ENCODE assay signal across 24 mouse cellular contexts in the genomic region with DNA sequence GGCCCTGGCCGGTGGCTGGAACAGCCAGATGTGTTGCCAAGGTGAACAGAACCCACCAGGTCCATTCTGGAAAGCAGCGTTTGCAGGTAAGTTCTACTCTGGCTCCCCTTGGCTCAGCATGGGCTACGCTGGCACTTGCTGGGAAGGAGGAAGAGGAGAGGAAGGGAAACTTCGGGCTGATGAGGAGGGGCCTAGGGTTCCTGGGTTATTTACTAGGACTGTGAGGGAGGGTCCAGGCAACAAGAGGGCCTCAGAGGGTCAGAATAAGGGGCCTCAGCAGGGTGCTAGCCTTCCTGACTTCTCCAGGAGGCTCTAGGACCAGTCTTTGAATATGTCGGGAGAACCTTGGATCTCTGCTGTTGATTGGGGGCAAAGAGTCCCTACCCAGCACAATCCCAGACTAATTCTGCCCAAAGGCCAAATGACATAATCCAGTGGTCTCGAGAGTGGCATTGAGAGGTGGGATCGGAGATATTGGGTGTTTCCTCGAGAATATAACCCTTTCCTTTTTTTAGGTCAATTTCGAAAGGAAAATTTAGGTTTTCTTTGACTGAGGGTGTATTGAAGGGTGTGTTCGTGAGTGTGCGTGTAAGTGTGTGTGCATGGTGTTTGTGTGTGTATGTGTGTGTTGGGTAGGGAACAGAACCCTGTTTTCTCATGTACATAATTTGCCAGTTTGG. TPM values are rescaled to one million over a fixed set of nuclear protein-coding genes. Genes with fewer than 3 reads are reported as not detected.
DNase-seq lines count a peak whose midpoint lies in the region; ATAC-seq and TF ChIP-seq lines count a peak whose summit lies in the region.
"Had no signal": no experiment of that assay in that cellular context is flagged by ENCODE, and none has a peak within 500 bp of the region (broad histone marks: within the 10 kb centered on the region; RNA-seq: fewer than 3 reads in every experiment).

No protein-coding gene starts in this region.

- H3K27me3 ChIP-seq in kidney, embryonic 15.5 days, result peaks cover 100% of the 10 kb centered on the region
- H3K27me3 ChIP-seq in kidney, adult 2 months (replicated peaks; ENCODE audit: control insufficient read depth, insufficient read depth, low read length), result peaks cover 15% of the 10 kb centered on the region
- peaks cover 10% of the 10 kb centered on the region for H3K27me3 ChIP-seq in G1E (ENCODE audit: insufficient read depth, low read length)
- H3K27me3 ChIP-seq in embryonic facial prominence, embryonic 11.5 days (ENCODE audit: control insufficient read depth, insufficient read depth, low read length), result peaks cover 96% of the 10 kb centered on the region
- H3K27me3 ChIP-seq in neural tube, embryonic 14.5 days (ENCODE audit: control insufficient read depth, insufficient read depth, low read length), result peaks cover 70% of the 10 kb centered on the region
- H3K27me3 ChIP-seq: CH12.LX had no signal

- H3K36me3 ChIP-seq in kidney, embryonic 15.5 days, result no peaks in the 10 kb centered on the region
- H3K36me3 ChIP-seq in kidney, adult 2 months (ENCODE audit: control insufficient read depth, insufficient read depth, low read length), result no peaks in the 10 kb centered on the region
- peaks cover 28% of the 10 kb centered on the region for H3K36me3 ChIP-seq in G1E (replicated peaks)
- no peaks in the 10 kb centered on the region for H3K36me3 ChIP-seq in embryonic facial prominence, embryonic 11.5 days (replicated peaks; ENCODE audit: control insufficient read depth, insufficient read depth, low read depth, low read length)
- no peaks in the 10 kb centered on the region for H3K36me3 ChIP-seq in neural tube, embryonic 14.5 days (ENCODE audit: control insufficient read depth, insufficient read depth, low read length)
- H3K36me3 ChIP-seq: embryonic facial prominence, embryonic 15.5 days; forebrain, embryonic 15.5 days; heart, embryonic 10.5 days had no signal

- no peak for TF ChIP-seq POLR2A in kidney, adult 2 months (IDR thresholded peaks at IDR 0.05; ENCODE audit: low read depth, low read length)

- H3K4me3 ChIP-seq in kidney, embryonic 15.5 days (replicated peaks), result 0 out of 2 replicates have a peak overlapping the region, but pooled peaks have one; percentile 11
- H3K4me3 ChIP-seq in kidney, adult 2 months (ENCODE audit: insufficient read depth, low read depth, low read length), result no peak overlapping the region
- peak overlapping the region; percentile 76 for H3K4me3 ChIP-seq in G1E (ENCODE audit: low read depth, low read length)
- H3K4me3 ChIP-seq in embryonic facial prominence, embryonic 11.5 days (ENCODE audit: low read depth, low read length), result no peak overlapping the region
- peak overlapping the region; percentile 17; the same call in 1 of the 2 replicates for H3K4me3 ChIP-seq in neural tube, embryonic 14.5 days (ENCODE audit: low read depth, low read length)
- H3K4me3 ChIP-seq: erythroblast, embryonic 14.5 days had no signal

- H3K9me3 ChIP-seq in kidney, embryonic 15.5 days (replicated peaks), result no peaks in the 10 kb centered on the region
- H3K9me3 ChIP-seq in G1E (replicated peaks), result no peaks in the 10 kb centered on the region
- no peaks in the 10 kb centered on the region for H3K9me3 ChIP-seq in embryonic facial prominence, embryonic 11.5 days (replicated peaks; ENCODE audit: control insufficient read depth, low read length)
- no peaks in the 10 kb centered on the region for H3K9me3 ChIP-seq in neural tube, embryonic 14.5 days (ENCODE audit: control insufficient read depth, low read length)
- H3K9me3 ChIP-seq: embryonic facial prominence, embryonic 15.5 days; forebrain, embryonic 15.5 days; heart, embryonic 10.5 days had no signal

- WGBS in kidney, embryonic 15.5 days, result 5% methylated on average over 11 of the region's 11 CpGs
- WGBS in kidney, adult 2 months, result 14% methylated on average over 11 of the region's 11 CpGs
- 6% methylated on average over 11 of the region's 11 CpGs for WGBS in embryonic facial prominence, embryonic 11.5 days
- 8% methylated on average over 11 of the region's 11 CpGs for WGBS in neural tube, embryonic 14.5 days

- peaks cover 24% of the 10 kb centered on the region for H3K4me1 ChIP-seq in kidney, embryonic 15.5 days
- no peaks in the 10 kb centered on the region for H3K4me1 ChIP-seq in kidney, adult 2 months (ENCODE audit: control insufficient read depth, insufficient read depth, low read length)
- peaks cover 68% of the 10 kb centered on the region for H3K4me1 ChIP-seq in G1E (ENCODE audit: insufficient read depth, low read depth, low read length)
- no peaks in the 10 kb centered on the region for H3K4me1 ChIP-seq in embryonic facial prominence, embryonic 11.5 days (ENCODE audit: control insufficient read depth, insufficient read depth, low read length)
- no peaks in the 10 kb centered on the region for H3K4me1 ChIP-seq in neural tube, embryonic 14.5 days (ENCODE audit: control insufficient read depth, insufficient read depth, low read length)

- no peak overlapping the region for H3K9ac ChIP-seq in kidney, embryonic 15.5 days
- H3K9ac ChIP-seq in embryonic facial prominence, embryonic 11.5 days (replicated peaks; ENCODE audit: low read length), result no peak overlapping the region
- no peak overlapping the region for H3K9ac ChIP-seq in neural tube, embryonic 14.5 days (replicated peaks; ENCODE audit: low read depth, low read length)
- H3K9ac ChIP-seq: embryonic facial prominence, embryonic 15.5 days; hindbrain, embryonic 14.5 days had no signal

- no peak for DNase-seq in kidney, adult 2 months
- no peak for DNase-seq in G1E (ENCODE audit: low spot score)
- DNase-seq in embryonic facial prominence, embryonic 11.5 days (ENCODE audit: low spot score), result peak; percentile 1
- no peak for DNase-seq in left cerebral cortex, adult 8-10 months (ENCODE audit: low spot score in 2 of 2)
- DNase-seq: adrenal gland, postnatal 14 days; cerebellum, adult 11-12 months; cerebellum, adult 9-10 months; cerebellum, postnatal 36 days; gastrocnemius, postnatal 10 days; heart, adult 18-20 months; heart, postnatal 10 days; heart, postnatal 4 days had no signal

- TF ChIP-seq CTCF in kidney, adult 2 months (conservative IDR thresholded peaks at IDR 0.05; ENCODE audit: insufficient read depth, insufficient read length, low read depth, low read length), result no peak
- TF ChIP-seq CTCF in G1E (IDR thresholded peaks at IDR 0.05; ENCODE audit: low read depth, low read length), result no peak

- H3K4me2 ChIP-seq in kidney, embryonic 15.5 days, result no peak overlapping the region
- H3K4me2 ChIP-seq in embryonic facial prominence, embryonic 11.5 days (ENCODE audit: low read depth, low read length), result no peak overlapping the region
- H3K4me2 ChIP-seq in neural tube, embryonic 14.5 days (ENCODE audit: low read depth, low read length), result no peak overlapping the region
- H3K4me2 ChIP-seq: hindbrain, embryonic 14.5 days had no signal

- H3K27ac ChIP-seq in kidney, embryonic 15.5 days, result no peak overlapping the region
- H3K27ac ChIP-seq in kidney, adult 2 months (ENCODE audit: insufficient read depth, low read depth, low read length), result no peak overlapping the region
- no peak overlapping the region for H3K27ac ChIP-seq in embryonic facial prominence, embryonic 11.5 days (replicated peaks; ENCODE audit: low read depth, low read length)
- H3K27ac ChIP-seq in neural tube, embryonic 14.5 days (ENCODE audit: low read depth, low read length), result no peak overlapping the region
- H3K27ac ChIP-seq: embryonic facial prominence, embryonic 15.5 days; forebrain, embryonic 15.5 days; heart, embryonic 10.5 days; hindbrain, embryonic 14.5 days had no signal

- ATAC-seq in kidney, embryonic 15.5 days (replicated peaks; ENCODE audit: low FRiP score), result no peak
- no peak for ATAC-seq in G1E (ENCODE audit: extremely low read depth, insufficient number of reproducible peaks, low FRiP score, poor library complexity, severe bottlenecking)
- no peak for ATAC-seq in embryonic facial prominence, embryonic 11.5 days (replicated peaks; ENCODE audit: insufficient number of reproducible peaks, low FRiP score, low TSS enrichment, low read depth)
- no peak for ATAC-seq in neural tube, embryonic 14.5 days (ENCODE audit: low read depth)
- ATAC-seq in monocyte, adult 5-6 weeks (replicated peaks; ENCODE audit: insufficient number of reproducible peaks, low FRiP score, low TSS enrichment, poor library complexity, severe bottlenecking), result no peak
- ATAC-seq: forebrain, embryonic 15.5 days had no signal

RNA-seq across cellular contexts. Expression of a gene that starts 1.0 kb away (rescaled TPM):
- 0.09 and 1.0 TPM in 2 replicates for polyA plus RNA-seq in kidney, embryonic 15.5 days (2015; fragmentation: Nextera tagmentation; extraction: Ambion mirVana)
- polyA plus RNA-seq in kidney, adult 2 months (2012; rRNA removed), result not detected in 2 replicates
- 17.4 and 25.0 TPM in 2 replicates for total RNA-seq in G1E (2014; fragmentation: Nextera tagmentation)
- total RNA-seq in G1E (2017), result 38.8 and 46.4 TPM in 2 replicates
- 93.3 and 93.9 TPM in 2 replicates for polyA plus RNA-seq in G1E (2012)
- polyA plus RNA-seq in embryonic facial prominence, embryonic 11.5 days (2014; fragmentation: Nextera tagmentation; extraction: Ambion mirVana), result not detected in 2 replicates
- not detected in 2 replicates for polyA plus RNA-seq in neural tube, embryonic 14.5 days (2014; fragmentation: Nextera tagmentation; extraction: Ambion mirVana)
- total RNA-seq in monocyte, adult 5-6 weeks (2017), result not detected in 3 replicates
- total RNA-seq in left cerebral cortex, adult 8-10 months (2022), result not detected
- total RNA-seq: adrenal gland, postnatal 14 days; gastrocnemius, postnatal 10 days; gastrocnemius, postnatal 4 days; heart, adult 18-20 months; heart, postnatal 10 days; heart, postnatal 4 days had no signal
- polyA plus RNA-seq: embryonic facial prominence, embryonic 15.5 days; forebrain, embryonic 11.5 days; forebrain, embryonic 15.5 days; heart, embryonic 10.5 days; heart, embryonic 14.5 days; hindbrain, embryonic 14.5 days had no signal

Comparison
In these comparisons a context has a peak if more than half of its experiments do, and no peak if none do; other contexts are left out.
1. H3K4me3 ChIP-seq: peak in kidney, embryonic 15.5 days (single experiment), G1E (single experiment) and neural tube, embryonic 14.5 days (single experiment); none in kidney, adult 2 months (single experiment) and embryonic facial prominence, embryonic 11.5 days (single experiment).
2. RNA of a gene that starts 1.0 kb away (polyA plus RNA-seq): 93.3 to 93.9 TPM in G1E; 0.09 to 1.0 TPM in kidney, embryonic 15.5 days, not detected in kidney, adult 2 months, not detected in embryonic facial prominence, embryonic 11.5 days and not detected in neural tube, embryonic 14.5 days; every median in the first group is over 10 times any median in the second.